Mouse (Mus musculus) neural tube, embryonic 14.5 days (tissue): ENCODE data around the gene Cog5. TPM values are rescaled to one million over a fixed set of nuclear protein-coding genes. Genes with fewer than 3 reads are reported as not detected.

Source experiments
- ATAC-seq: fragments of 200-750 bp; cut with Nextera tagmentation; 2 replicates; pipeline ENCODE4 v1.8.0; 2017; ENCODE audit warnings: low read depth, mild to moderate bottlenecking, moderate TSS enrichment, moderate library complexity
- H3K27ac ChIP-seq: fragments of 300-500 bp; sonication (generic); 2 replicates; pipeline ENCODE4 v1.5.1; 2014; ENCODE audit warnings: low read depth, mild to moderate bottlenecking, control low read depth, low read length, moderate library complexity, mixed read lengths
- H3K27me3 ChIP-seq: fragments of 300-500 bp; sonication (generic); 2 replicates; pipeline ENCODE4 v1.6.1; 2014; ENCODE audit warnings: low read length; ENCODE audit not compliant: control insufficient read depth, insufficient read depth
- H3K36me3 ChIP-seq: fragments of 300-500 bp; sonication (generic); 2 replicates; pipeline ENCODE4 v1.6.1; 2014; ENCODE audit warnings: low read length, mixed read lengths; ENCODE audit not compliant: control insufficient read depth, insufficient read depth
- H3K4me1 ChIP-seq: fragments of 300-500 bp; sonication (generic); 2 replicates; pipeline ENCODE4 v1.6.1; 2014; ENCODE audit warnings: low read length; ENCODE audit not compliant: control insufficient read depth, insufficient read depth
- H3K4me2 ChIP-seq: fragments of 300-500 bp; sonication (generic); 2 replicates; pipeline ENCODE4 v1.6.1; 2014; ENCODE audit warnings: mild to moderate bottlenecking, low read depth, low read length, control low read depth
- H3K4me3 ChIP-seq: fragments of 300-500 bp; sonication (generic); 2 replicates; pipeline ENCODE4 v1.5.1; 2014; ENCODE audit warnings: low read depth, low read length, control low read depth, mixed read lengths
- H3K9ac ChIP-seq: fragments of 300-500 bp; sonication (generic); replicated peaks from 2 replicates; pipeline ENCODE4 v1.6.1; 2014; ENCODE audit warnings: low read depth, mild to moderate bottlenecking, control low read depth, low read length, mixed read lengths
- H3K9me3 ChIP-seq: fragments of 300-500 bp; sonication (generic); 2 replicates; pipeline ENCODE4 v1.6.1; 2016; ENCODE audit warnings: low read length; ENCODE audit not compliant: control insufficient read depth
- WGBS: fragments of 180-500 bp; shearing (Covaris S2); extraction: QIAGEN DNeasy Blood & Tissue Kit; methylation state at CpG from one replicate; pipeline ENCODE4 v1.1.7; 2014; 5-methylcytosine and 5-hydroxymethylcytosine counted together
- polyA plus RNA-seq: library from polyadenylated mRNA; unstranded; fragments of >200 nt; fragmentation: Nextera tagmentation; extraction: Ambion mirVana; gene quantifications from 2 replicates; pipeline ENCODE4 v1.2.1, GENCODE M21; 2014

Cog5 gene
- polyA plus RNA-seq, 1 experiment from 2014 or later, result 40.1 TPM

GRCm38 (mm10) chr12:31719586-31720275, 65.1 kb downstream of the Cog5 start:
- Histone ChIP-seq H3K27ac (no peak overlapping the region), H3K27me3 (no peaks in the 10 kb centered on the region), H3K4me1 (no peaks in the 10 kb centered on the region), H3K4me2 (no peak overlapping the region), H3K36me3 (no peaks in the 10 kb centered on the region), H3K4me3 (no peak overlapping the region), H3K9me3 (no peaks in the 10 kb centered on the region), H3K9ac (no peak overlapping the region)
- 0 out of 2 replicates have a peak, but pooled peaks have one; percentile 54 for ATAC-seq
- WGBS, result 100% methylated on average over 1 of the region's 1 CpGs

GRCm38 (mm10) chr12:31724576-31724975, 69.9 kb downstream of the Cog5 start:
- no peak overlapping the region for H3K27ac ChIP-seq
- H3K4me1 ChIP-seq, result no peaks in the 10 kb centered on the region
- no peaks in the 10 kb centered on the region for H3K27me3 ChIP-seq
- H3K9me3 ChIP-seq, result no peaks in the 10 kb centered on the region
- no peak for ATAC-seq
- no peak overlapping the region for H3K4me2 ChIP-seq
- no peak overlapping the region for H3K9ac ChIP-seq
- H3K36me3 ChIP-seq, result no peaks in the 10 kb centered on the region
- H3K4me3 ChIP-seq, result no peak overlapping the region
- 83% methylated on average over 3 of the region's 3 CpGs for WGBS

GRCm38 (mm10) chr12:31725511-31726275, 71.0 kb downstream of the Cog5 start:
- Histone ChIP-seq H3K27ac (no peak overlapping the region), H3K36me3 (no peaks in the 10 kb centered on the region), H3K4me2 (no peak overlapping the region), H3K4me1 (no peaks in the 10 kb centered on the region), H3K9me3 (no peaks in the 10 kb centered on the region), H3K4me3 (no peak overlapping the region), H3K27me3 (no peaks in the 10 kb centered on the region), H3K9ac (no peak overlapping the region)
- no peak for ATAC-seq
- WGBS, result 85% methylated on average over 12 of the region's 12 CpGs

- 30% methylated on average over 1 of the region's 1 CpGs for WGBS
- no peaks in the 10 kb centered on the region for H3K27me3 ChIP-seq
- no peak overlapping the region for H3K4me2 ChIP-seq
- ATAC-seq, result no peak
- no peak overlapping the region for H3K27ac ChIP-seq
- no peaks in the 10 kb centered on the region for H3K4me1 ChIP-seq
- H3K9me3 ChIP-seq, result no peaks in the 10 kb centered on the region
- H3K36me3 ChIP-seq, result no peaks in the 10 kb centered on the region
- no peak overlapping the region for H3K4me3 ChIP-seq
- no peak overlapping the region for H3K9ac ChIP-seq
These were observed 72.0 kb downstream of the Cog5 start for GRCm38 (mm10) chr12:31726707-31727106.

- H3K4me2 ChIP-seq, result no peak overlapping the region
- ATAC-seq, result no peak
- H3K4me3 ChIP-seq, result no peak overlapping the region
- no peaks in the 10 kb centered on the region for H3K9me3 ChIP-seq
- 80% methylated on average over 1 of the region's 1 CpGs for WGBS
- H3K36me3 ChIP-seq, result no peaks in the 10 kb centered on the region
- H3K27ac ChIP-seq, result no peak overlapping the region
- no peak overlapping the region for H3K9ac ChIP-seq
- H3K4me1 ChIP-seq, result no peaks in the 10 kb centered on the region
- H3K27me3 ChIP-seq, result no peaks in the 10 kb centered on the region
These were observed 75.5 kb downstream of the Cog5 start for GRCm38 (mm10) chr12:31730126-31730525.

- H3K36me3 ChIP-seq, result no peaks in the 10 kb centered on the region
- ATAC-seq, result no peak
- H3K4me1 ChIP-seq, result no peaks in the 10 kb centered on the region
- no peak overlapping the region for H3K4me3 ChIP-seq
- H3K27me3 ChIP-seq, result no peaks in the 10 kb centered on the region
- H3K27ac ChIP-seq, result no peak overlapping the region
- no peak overlapping the region for H3K9ac ChIP-seq
- WGBS, result 93% methylated on average over 2 of the region's 2 CpGs
- no peak overlapping the region for H3K4me2 ChIP-seq
- H3K9me3 ChIP-seq, result no peaks in the 10 kb centered on the region
These were observed 79.9 kb downstream of the Cog5 start for GRCm38 (mm10) chr12:31734616-31735015.

GRCm38 (mm10) chr12:31747301-31747700, 92.6 kb downstream of the Cog5 start:
- Histone ChIP-seq H3K9ac (no peak overlapping the region), H3K36me3 (no peaks in the 10 kb centered on the region), H3K9me3 (no peaks in the 10 kb centered on the region), H3K27ac (no peak overlapping the region), H3K4me2 (no peak overlapping the region), H3K4me3 (no peak overlapping the region), H3K27me3 (no peaks in the 10 kb centered on the region), H3K4me1 (no peaks in the 10 kb centered on the region)
- no peak for ATAC-seq
- WGBS, result 90% methylated on average over 8 of the region's 8 CpGs

GRCm38 (mm10) chr12:31749846-31750245, 95.2 kb downstream of the Cog5 start:
- Histone ChIP-seq H3K9ac (no peak overlapping the region), H3K9me3 (no peaks in the 10 kb centered on the region), H3K27ac (no peak overlapping the region), H3K27me3 (no peaks in the 10 kb centered on the region), H3K4me1 (no peaks in the 10 kb centered on the region), H3K36me3 (no peaks in the 10 kb centered on the region), H3K4me2 (no peak overlapping the region), H3K4me3 (no peak overlapping the region)
- WGBS, result 94% methylated on average over 4 of the region's 4 CpGs
- ATAC-seq, result no peak

GRCm38 (mm10) chr12:31754465-31754864, 99.8 kb downstream of the Cog5 start:
- WGBS, result 70% methylated on average over 2 of the region's 2 CpGs
- Histone ChIP-seq H3K9me3 (no peaks in the 10 kb centered on the region), H3K27ac (no peak overlapping the region), H3K27me3 (no peaks in the 10 kb centered on the region), H3K4me3 (no peak overlapping the region), H3K4me1 (no peaks in the 10 kb centered on the region), H3K4me2 (no peak overlapping the region), H3K9ac (no peak overlapping the region), H3K36me3 (no peaks in the 10 kb centered on the region)
- ATAC-seq, result no peak
